Mouse (Mus musculus) ovary, postnatal 36 days (tissue): ENCODE measurements at regions not wholly inside any gene's neighbourhood (a gene's known extent, or its start where the extent isn't known, plus 50 kb on each side); places are given as distances from the start of the nearest gene placed in this dataset.
A peak's percentile ranks its signal among the peaks of the same experiment; 100 is the strongest.

Experiments
- DNase-seq: peaks from one replicate; pipeline ENCODE4 v3.0.0; 2022; ENCODE audit warnings: low spot score, mixed read lengths

DNA sequence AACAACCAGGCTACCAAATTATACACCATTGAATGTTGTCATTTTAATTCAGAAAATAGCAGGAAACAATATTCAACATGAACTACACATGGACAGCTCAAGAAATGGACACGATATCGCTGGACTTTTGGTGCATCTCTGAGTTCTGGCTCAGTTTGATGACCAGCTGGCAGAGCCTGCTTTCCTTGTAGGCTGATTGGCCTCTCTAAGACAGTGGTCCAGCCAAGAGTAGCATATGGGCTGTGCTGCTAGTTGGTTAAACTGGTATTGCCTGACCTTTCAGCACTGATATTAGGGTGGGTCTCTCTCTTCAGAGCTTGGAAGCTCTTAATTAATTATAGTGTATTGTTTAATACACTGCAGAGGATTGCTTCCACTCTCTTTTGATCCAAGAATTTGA, 705.8 kb upstream of the Ddx18 start:
- DNase-seq: no peak

GRCm38 (mm10) chr1:122243031-122243430, 675.2 kb upstream of the Ddx18 start:
- no peak for DNase-seq

- DNase-seq: no peak
Observed at GRCm38 (mm10) chr1:122241511-122241910, 673.7 kb upstream of the Ddx18 start.

GRCm38 (mm10) chr1:122230442-122230841, 662.7 kb upstream of the Ddx18 start:
- DNase-seq: no peak

- DNase-seq: peak; percentile 5
Observed at GRCm38 (mm10) chr1:122212484-122212883, 644.7 kb upstream of the Ddx18 start.

DNA sequence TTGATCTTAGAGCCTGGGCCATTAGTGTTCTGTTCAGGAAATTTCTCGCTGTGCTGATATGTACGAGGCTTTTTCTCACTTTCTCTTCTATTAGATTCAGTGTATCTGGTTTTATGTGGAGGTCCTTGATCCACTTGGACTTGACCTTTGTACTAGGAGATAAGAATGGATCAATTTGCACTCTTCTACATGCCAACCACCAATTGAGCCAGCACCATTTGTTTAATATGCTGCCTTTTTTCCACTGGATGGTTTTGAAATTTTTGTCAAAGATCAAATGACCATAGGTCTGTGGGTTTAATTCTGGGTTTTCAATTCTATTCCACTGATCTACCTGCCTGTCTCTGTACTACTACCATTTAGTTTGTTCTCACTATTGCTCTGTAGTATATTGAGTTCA, 640.8 kb upstream of the Ddx18 start:
- DNase-seq: no peak

DNA sequence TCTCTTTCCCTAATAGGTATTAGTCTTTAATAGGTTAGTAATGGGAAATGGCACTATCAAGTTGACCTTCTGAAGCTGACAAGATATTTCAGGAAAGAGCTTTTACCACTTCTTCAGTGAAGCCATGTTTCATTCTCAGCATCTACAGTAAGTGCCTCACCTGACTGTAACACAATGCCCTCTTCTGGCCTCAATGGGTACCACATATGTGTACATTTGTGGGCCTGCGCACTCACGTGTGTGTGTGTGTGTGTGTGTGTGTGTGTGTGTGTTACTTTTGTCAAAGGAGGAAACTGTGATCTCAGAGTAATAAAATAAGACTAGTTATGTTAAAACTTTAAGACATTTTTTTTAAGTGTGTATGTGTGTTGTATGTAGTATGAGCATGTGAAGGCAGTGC, 601.8 kb upstream of the Ddx18 start:
- DNase-seq: no peak

GRCm38 (mm10) chr1:122161798-122162197, 594.0 kb upstream of the Ddx18 start:
- no peak for DNase-seq

DNA sequence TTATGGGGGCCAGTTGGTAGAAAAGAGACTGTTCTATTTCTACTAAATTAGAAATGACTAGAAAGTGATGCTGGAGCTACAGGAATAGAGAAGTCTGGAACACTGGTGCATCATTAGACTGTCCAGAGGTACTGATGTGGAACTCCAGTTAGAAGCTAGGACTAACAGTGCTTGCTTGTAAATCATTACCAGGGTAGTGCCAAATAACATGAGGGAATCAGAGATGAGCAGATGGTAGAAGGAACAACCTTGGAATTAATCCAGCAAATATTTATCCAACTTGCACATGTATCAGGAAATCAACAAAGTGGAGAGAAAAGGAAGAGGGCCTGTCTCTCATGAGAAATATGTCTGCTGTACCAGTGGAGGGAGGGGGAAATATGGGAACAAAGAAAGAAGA, 573.6 kb upstream of the Ddx18 start:
- DNase-seq: no peak

- no peak for DNase-seq
Observed at GRCm38 (mm10) chr1:122123954-122124353, 556.2 kb upstream of the Ddx18 start.

DNA sequence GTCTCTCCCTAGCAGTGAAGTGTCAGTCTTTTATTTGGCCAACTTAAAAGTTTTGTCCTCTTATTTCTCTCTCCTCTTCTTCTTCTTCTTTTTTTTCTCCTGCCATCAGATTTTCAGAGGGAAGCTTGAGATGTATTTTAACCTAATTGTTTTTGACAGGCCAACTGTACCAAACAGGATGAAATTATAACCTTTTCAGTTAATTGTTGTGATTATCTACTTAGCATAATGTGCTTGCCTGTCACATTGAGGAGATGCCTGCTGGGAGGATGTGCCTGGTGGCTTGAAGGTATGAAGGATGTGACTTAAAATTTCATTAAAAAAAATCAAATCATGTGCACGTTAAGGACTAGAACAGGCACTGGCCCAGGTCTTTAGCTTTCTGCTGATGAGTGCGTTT, 527.9 kb upstream of the Ddx18 start:
- no peak for DNase-seq

DNA sequence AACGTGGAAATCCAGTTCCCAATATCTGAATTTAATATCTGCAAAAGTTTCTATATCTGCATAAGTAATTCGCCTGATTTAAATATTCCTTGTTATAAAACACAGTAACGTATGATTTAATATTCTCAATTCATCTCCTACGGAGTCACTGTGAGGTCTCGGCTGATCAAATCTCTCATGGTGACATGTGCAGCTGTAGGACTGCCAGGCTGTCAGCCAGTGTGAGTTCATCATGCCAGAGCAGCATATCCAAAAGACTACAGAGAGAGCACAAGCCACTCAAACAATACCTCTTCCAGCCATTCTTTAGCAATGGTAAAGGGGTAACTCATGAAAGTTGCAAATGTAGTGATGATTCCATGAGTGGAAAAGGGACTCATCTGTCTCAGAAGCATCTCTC, 514.7 kb upstream of the Ddx18 start:
- DNase-seq: no peak

GRCm38 (mm10) chr1:122076085-122076484, 508.3 kb upstream of the Ddx18 start:
- no peak for DNase-seq

DNA sequence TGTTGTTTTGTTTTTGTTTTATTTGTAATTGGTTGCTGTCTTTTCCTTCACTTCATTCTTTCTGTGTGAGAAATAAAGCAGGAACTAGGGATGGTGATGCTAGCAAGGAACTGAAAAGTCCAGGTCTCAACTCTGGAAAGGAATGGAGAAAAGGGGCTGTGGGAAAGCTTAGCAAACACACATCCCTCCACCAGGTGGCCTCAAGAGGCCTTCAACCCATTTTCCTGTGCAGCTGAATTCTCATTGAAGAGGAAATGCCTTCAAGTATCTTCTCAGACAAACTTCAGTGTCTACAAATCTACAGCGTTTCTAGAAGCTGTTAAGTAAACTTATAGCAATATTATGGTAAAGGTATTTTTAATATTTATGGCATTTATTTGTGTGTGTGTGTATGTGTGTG, 487.4 kb upstream of the Ddx18 start:
- no peak for DNase-seq

DNA sequence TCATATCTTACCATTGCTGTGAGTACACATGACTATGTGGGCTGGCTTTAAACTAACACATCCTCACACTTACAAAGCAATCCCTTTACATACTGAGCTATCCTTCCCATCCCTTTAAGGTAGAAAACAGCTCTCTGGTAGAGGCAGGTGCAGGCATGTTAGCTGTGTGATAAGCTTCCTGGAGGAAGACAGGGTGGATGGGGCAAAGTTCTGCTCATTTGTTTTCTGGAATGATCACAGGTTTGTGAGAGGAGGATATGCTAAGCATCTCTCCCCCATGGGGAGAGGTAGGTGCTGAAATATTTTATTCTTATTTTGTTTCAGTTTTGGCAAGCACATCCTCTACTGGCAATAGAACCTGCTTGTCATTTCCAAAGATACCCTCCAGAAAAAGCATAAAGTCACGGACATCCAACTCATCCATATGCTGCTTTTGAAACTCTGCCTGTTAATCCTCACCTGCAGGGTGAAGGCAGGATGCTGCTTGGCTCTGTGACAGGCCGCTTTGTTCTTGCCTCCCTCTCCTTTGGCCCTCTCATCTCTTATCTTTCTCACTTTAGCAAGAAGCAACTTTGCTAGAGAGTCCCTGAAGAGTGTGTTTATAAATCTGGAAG, 480.4 kb upstream of the Ddx18 start:
- DNase-seq: no peak

DNA sequence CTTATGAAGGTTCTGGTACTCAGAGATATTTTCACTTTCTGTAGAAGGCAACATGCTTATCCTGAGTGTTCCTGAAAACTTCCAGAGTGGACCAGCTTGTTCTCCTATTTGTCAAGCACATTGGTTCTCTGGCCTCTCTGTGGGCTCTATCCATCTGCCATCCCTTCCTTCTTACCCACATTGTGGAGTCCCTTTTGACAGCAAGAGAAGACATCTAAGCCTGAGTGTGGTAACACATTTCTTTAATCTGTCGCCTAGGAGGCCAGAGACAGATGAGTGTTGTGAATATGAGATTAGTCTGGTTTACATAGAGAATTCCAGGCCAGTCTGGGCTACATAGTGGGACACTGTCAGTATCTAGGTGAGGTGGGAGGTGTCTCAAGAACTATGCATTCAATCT, 476.1 kb upstream of the Ddx18 start:
- no peak for DNase-seq

DNA sequence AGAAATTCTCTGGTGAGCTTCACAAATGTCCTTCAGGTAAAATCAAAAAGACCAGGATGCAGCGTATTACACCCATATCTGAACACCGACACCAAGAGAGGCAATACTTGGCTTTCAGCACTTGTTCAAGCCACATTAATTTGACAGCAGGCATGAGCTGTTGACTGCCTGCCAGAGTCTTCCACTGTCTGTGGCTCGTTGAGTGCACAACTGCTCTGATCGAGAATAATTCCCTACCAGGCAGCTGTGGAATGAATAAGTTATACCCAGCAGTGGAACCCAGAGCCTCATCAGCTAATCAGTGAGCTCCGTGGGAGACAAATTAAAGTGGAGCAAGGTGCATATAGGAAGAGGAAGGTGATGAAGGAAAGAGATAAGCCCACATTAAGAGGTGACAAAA, 475.3 kb upstream of the Ddx18 start:
- no peak for DNase-seq

DNA sequence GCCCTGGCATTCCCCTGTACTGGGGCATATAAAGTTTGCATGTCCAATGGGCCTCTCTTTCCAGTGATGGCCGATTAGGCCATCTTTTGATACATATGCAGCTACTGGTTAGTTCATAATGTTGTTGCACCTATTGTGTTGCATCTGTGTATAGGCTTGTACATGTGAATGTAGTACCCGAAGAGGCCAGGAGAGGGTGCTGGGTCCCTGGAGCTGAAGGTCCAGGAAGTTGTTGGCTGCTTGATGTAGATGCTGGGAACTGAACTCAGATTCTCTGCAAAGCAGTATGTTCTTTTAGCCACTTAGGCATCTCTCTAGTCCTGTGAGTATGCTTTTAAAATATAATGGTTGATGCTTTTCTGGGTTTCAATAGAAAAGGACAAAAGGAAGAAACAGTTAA, 440.0 kb upstream of the Ddx18 start:
- no peak for DNase-seq

- no peak for DNase-seq
Observed at GRCm38 (mm10) chr1:121996461-121996860, 428.7 kb upstream of the Ddx18 start.

DNA sequence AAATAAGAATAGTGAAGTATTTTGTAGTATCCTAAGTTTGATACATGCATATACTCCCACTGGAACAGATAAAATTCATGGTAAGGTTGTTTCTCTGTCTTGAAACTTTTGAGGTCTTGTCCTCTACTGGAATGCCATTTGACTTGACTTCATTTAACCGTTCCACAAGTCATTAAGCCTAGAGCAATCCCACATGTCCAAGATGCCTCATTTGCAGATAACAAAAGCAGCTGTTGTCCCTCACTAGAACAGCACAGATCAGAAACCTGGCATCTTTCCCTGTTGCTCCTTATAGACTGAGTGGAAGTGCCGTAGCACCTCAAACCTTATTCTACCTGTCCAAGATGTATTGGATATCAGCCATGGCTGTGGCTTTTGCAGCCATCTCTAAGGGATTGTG, 422.9 kb upstream of the Ddx18 start:
- DNase-seq: no peak

- no peak for DNase-seq
Observed at GRCm38 (mm10) chr1:121958942-121959341, 391.2 kb upstream of the Ddx18 start.

- no peak for DNase-seq
Observed at GRCm38 (mm10) chr1:121935911-121936310, 368.1 kb upstream of the Ddx18 start.
